Mouse (Mus musculus) CH12.LX (cell line): ENCODE measurements around the gene Fam219a. TPM values are rescaled to one million over a fixed set of nuclear protein-coding genes. Genes with fewer than 3 reads are reported as not detected.

Experiments used
- DNase-seq: peaks from one replicate; pipeline ENCODE4 v3.0.0-alpha.2; 2013; ENCODE audit errors: extremely low read depth
- H3K27ac ChIP-seq: 2 replicates; pipeline ENCODE4 v1.5.1; 2012; ENCODE audit warnings: low read depth, mild to moderate bottlenecking, control low read depth, moderate library complexity; ENCODE audit not compliant: insufficient read depth
- H3K27me3 ChIP-seq: replicated peaks from 2 replicates; pipeline ENCODE3; 2012; ENCODE audit warnings: inconsistent platforms
- H3K36me3 ChIP-seq, 2 experiments: replicated peaks in 1 of 2; 2 replicates each; pipeline versions ENCODE3 to v1.6.1; 2012; ENCODE audit warnings: inconsistent platforms in 1 of 2, low read length in 1 of 2, mild to moderate bottlenecking in 1 of 2, mixed read lengths in 1 of 2, moderate library complexity in 1 of 2; ENCODE audit not compliant: control insufficient read depth in 1 of 2, insufficient read depth in 1 of 2
- H3K4me1 ChIP-seq, 2 experiments: 2 replicates each; pipeline ENCODE4 v1.6.1; 2012; ENCODE audit warnings: inconsistent platforms in 1 of 2, moderate library complexity in 1 of 2; ENCODE audit not compliant: insufficient read depth in 2 of 2, control insufficient read depth in 1 of 2
- H3K4me2 ChIP-seq: 2 replicates; pipeline ENCODE4 v1.6.1; 2012; ENCODE audit warnings: low read depth, mild to moderate bottlenecking, control low read depth; ENCODE audit not compliant: poor library complexity, insufficient read depth, severe bottlenecking
- H3K4me3 ChIP-seq, 3 experiments: fragments of 150-350 bp in 1 of 3; sonication (generic) in 1 of 3; replicated peaks in 1 of 3; 2 replicates each; pipeline versions ENCODE3 to v1.5.1; 2011 to 2012; ENCODE audit warnings: low read depth in 2 of 3, low read length in 2 of 3, mild to moderate bottlenecking in 2 of 3, moderate library complexity in 2 of 3, control low read depth in 1 of 3, improper control_type of control experiment in 1 of 3, inconsistent platforms in 1 of 3, mixed read lengths in 1 of 3; ENCODE audit not compliant: poor library complexity in 1 of 3
- H3K79me2 ChIP-seq: replicated peaks from 2 replicates; pipeline ENCODE4 v1.6.1; 2012; ENCODE audit warnings: mild to moderate bottlenecking, moderate library complexity; ENCODE audit not compliant: control insufficient read depth, poor library complexity, insufficient read depth, severe bottlenecking; ENCODE audit errors: extremely low read depth
- H3K9ac ChIP-seq: 2 replicates; pipeline ENCODE4 v1.6.1; 2012; ENCODE audit warnings: low read depth, mild to moderate bottlenecking, control low read depth, moderate library complexity; ENCODE audit not compliant: insufficient read depth
- H3K9me3 ChIP-seq: replicated peaks from 2 replicates; pipeline ENCODE3; 2012; ENCODE audit warnings: low read length, inconsistent platforms, mixed read lengths
- BHLHE40 ChIP-seq: IDR thresholded peaks from 2 replicates; pipeline ENCODE4 v1.6.1; 2011; ENCODE audit warnings: mild to moderate bottlenecking, low read depth, low read length, improper control_type of control experiment
- CHD1 ChIP-seq: IDR thresholded peaks from 2 replicates; pipeline ENCODE4 v1.6.1; 2012; ENCODE audit warnings: low read depth, low read length, improper control_type of control experiment, inconsistent platforms
- CHD2 ChIP-seq: IDR thresholded peaks from 2 replicates; pipeline ENCODE4 v1.6.1; 2011; ENCODE audit warnings: low read length, improper control_type of control experiment
- EP300 ChIP-seq: IDR thresholded peaks from 2 replicates; pipeline ENCODE4 v1.6.1; 2011; ENCODE audit warnings: low read length, improper control_type of control experiment
- IRF4 ChIP-seq: IDR thresholded peaks from 2 replicates; pipeline ENCODE4 v1.6.1; 2014; ENCODE audit warnings: low read depth, mild to moderate bottlenecking, inconsistent platforms, low read length, improper control_type of control experiment
- JUN ChIP-seq: IDR thresholded peaks from 2 replicates; pipeline ENCODE4 v1.6.1; 2011; ENCODE audit warnings: low read depth, mild to moderate bottlenecking, low read length, improper control_type of control experiment, moderate library complexity; ENCODE audit not compliant: insufficient read depth
- KAT2A ChIP-seq: IDR thresholded peaks from 2 replicates; pipeline ENCODE4 v1.6.1; 2012; ENCODE audit warnings: low read length, improper control_type of control experiment, inconsistent platforms; ENCODE audit not compliant: insufficient replicate concordance
- MAX ChIP-seq: IDR thresholded peaks from 2 replicates; pipeline ENCODE4 v1.6.1; 2011; ENCODE audit warnings: low read length, improper control_type of control experiment
- MAZ ChIP-seq: IDR thresholded peaks from 2 replicates; pipeline ENCODE4 v1.6.1; 2012; ENCODE audit warnings: low read depth, mild to moderate bottlenecking, inconsistent platforms, low read length, improper control_type of control experiment, moderate library complexity
- MXI1 ChIP-seq: IDR thresholded peaks from 2 replicates; pipeline ENCODE4 v1.6.1; 2011; ENCODE audit warnings: mild to moderate bottlenecking, low read depth, low read length, improper control_type of control experiment
- MYC ChIP-seq: IDR thresholded peaks from 2 replicates; pipeline ENCODE4 v1.6.1; 2011; ENCODE audit warnings: low read depth, mild to moderate bottlenecking, improper control_type of control experiment, low read length
- NELFE ChIP-seq: IDR thresholded peaks from 2 replicates; pipeline ENCODE4 v1.6.1; 2011; ENCODE audit warnings: low read depth, low read length, improper control_type of control experiment
- NRF1 ChIP-seq: IDR thresholded peaks from 2 replicates; pipeline ENCODE4 v1.6.1; 2014; ENCODE audit warnings: low read depth, mild to moderate bottlenecking, inconsistent platforms, low read length, improper control_type of control experiment, moderate library complexity
- POLR2A ChIP-seq: IDR thresholded peaks from 2 replicates; pipeline ENCODE4 v1.6.1; 2011; ENCODE audit warnings: low read depth, mild to moderate bottlenecking, improper control_type of control experiment, low read length
- RAD21 ChIP-seq: IDR thresholded peaks from 2 replicates; pipeline ENCODE4 v1.6.1; 2011; ENCODE audit warnings: low read depth, mild to moderate bottlenecking, low read length, improper control_type of control experiment, moderate library complexity
- RCOR1 ChIP-seq: conservative IDR thresholded peaks from 2 replicates; pipeline ENCODE4 v1.6.1; 2012; ENCODE audit warnings: low read depth, mild to moderate bottlenecking, inconsistent platforms, low read length, improper control_type of control experiment
- TCF12 ChIP-seq: IDR thresholded peaks from 2 replicates; pipeline ENCODE4 v1.6.1; 2014; ENCODE audit warnings: low read depth, mild to moderate bottlenecking, inconsistent platforms, low read length, improper control_type of control experiment
- USF2 ChIP-seq: conservative IDR thresholded peaks from 2 replicates; pipeline ENCODE4 v1.6.1; 2011; ENCODE audit warnings: low read depth, low read length, improper control_type of control experiment
- ZMIZ1 ChIP-seq: IDR thresholded peaks from 2 replicates; pipeline ENCODE4 v1.6.1; 2012; ENCODE audit warnings: low read depth, mild to moderate bottlenecking, inconsistent platforms, low read length, improper control_type of control experiment
- dilution Hi-C: fragments of 300-500 bp; cut with MboI; formaldehyde crosslinking; loops from 2 replicates; pipeline ENCODE4 v1.14.3; 2020; ENCODE audit warnings: low sequenced_read_pairs; ENCODE audit not compliant: extremely low pct_unique_long_range_greater_than_20kb, extremely low pct_ligation_motif_present
- in situ Hi-C: fragments of 300-500 bp; cut with MboI; formaldehyde crosslinking; loops from 3 replicates; pipeline ENCODE4 v1.14.3; 2019; ENCODE audit warnings: low sequenced_read_pairs, low pct_ligation_motif_present, low pct_unique_long_range_greater_than_20kb, mixed read lengths
- polyA plus RNA-seq: library from polyadenylated mRNA; unstranded; fragments of >175 nt; gene quantifications from 2 replicates; pipeline ENCODE4 v1.2.1, GENCODE M21; 2012; ENCODE audit warnings: low read depth; ENCODE audit not compliant: insufficient read length
- total RNA-seq, 2 experiments: library from RNA; depleted of rRNA; stranded (reverse); fragments of 300-350 nt in 1 of 2; fragments of >200 nt in 1 of 2; gene quantifications; 2 replicates each; pipeline ENCODE4 v1.2.3; 2012 to 2014

The Fam219a gene
- total and polyA plus RNA-seq, 3 experiments: 0.20 to 1.5 (median 1.2) TPM

- dilution Hi-C loops: no loop called here
- no peak overlapping the region for H3K4me2 ChIP-seq
- in situ Hi-C loops: no loop called here
- H3K79me2 ChIP-seq: no peaks in the 10 kb centered on the region
- peaks cover 77% of the 10 kb centered on the region for H3K27me3 ChIP-seq
- no peak overlapping the region for H3K27ac ChIP-seq
- no peak overlapping the region for H3K9ac ChIP-seq
- TF ChIP-seq MAX: no peak
- H3K9me3 ChIP-seq: no peaks in the 10 kb centered on the region
- no peak overlapping the region for H3K4me3 ChIP-seq
- H3K36me3 ChIP-seq: no peaks in the 10 kb centered on the region
- no peaks in the 10 kb centered on the region for H3K4me1 ChIP-seq
- no peak for DNase-seq
Measured at GRCm38 (mm10) chr4:41583353-41583752, 14.0 kb upstream of the Fam219a start.

GRCm38 (mm10) chr4:41575914-41576313 lies 6.6 kb upstream of the Fam219a start:
- no peak overlapping the region for H3K4me3 ChIP-seq
- no peaks in the 10 kb centered on the region for H3K79me2 ChIP-seq
- dilution Hi-C loops: no loop called here
- no peak overlapping the region for H3K9ac ChIP-seq
- H3K4me1 ChIP-seq: no peaks in the 10 kb centered on the region
- no peak for DNase-seq
- peaks cover 87% of the 10 kb centered on the region for H3K27me3 ChIP-seq
- no peak overlapping the region for H3K4me2 ChIP-seq
- in situ Hi-C loops: no loop called here
- H3K9me3 ChIP-seq: no peaks in the 10 kb centered on the region
- H3K27ac ChIP-seq: no peak overlapping the region
- no peaks in the 10 kb centered on the region for H3K36me3 ChIP-seq
- TF ChIP-seq ZMIZ1: no peak
- TF ChIP-seq TCF12: no peak
- TF ChIP-seq USF2: no peak
- TF ChIP-seq EP300: no peak
- TF ChIP-seq MAX: no peak
- TF ChIP-seq MXI1: no peak
- no peak for TF ChIP-seq BHLHE40
- TF ChIP-seq RCOR1: no peak
- TF ChIP-seq CHD1: no peak
- no peak for TF ChIP-seq KAT2A
- no peak for TF ChIP-seq POLR2A
- TF ChIP-seq JUN: no peak
- no peak for TF ChIP-seq NRF1

- TF ChIP-seq MXI1 (no peak), IRF4 (no peak), CHD2 (no peak), RAD21 (no peak), CHD1 (no peak), NELFE (no peak), MYC (no peak), MAZ (no peak), RCOR1 (no peak)
- in situ Hi-C loops (no loop called here), dilution Hi-C loops (no loop called here)
Measured at GRCm38 (mm10) chr4:41573492-41573891, 4.2 kb upstream of the Fam219a start.

More at GRCm38 (mm10) chr4:41573492-41573891, 4.2 kb upstream of the Fam219a start:
- Histone ChIP-seq H3K79me2 (no peaks in the 10 kb centered on the region), H3K36me3 (no peaks in the 10 kb centered on the region), H3K27ac (no peak overlapping the region), H3K9me3 (no peaks in the 10 kb centered on the region), H3K27me3 (peaks cover 85% of the 10 kb centered on the region), H3K4me1 (peaks cover 0 to 8% of the 10 kb centered on the region in 2 experiments; a peak in 2 of 4 replicates), H3K9ac (no peak overlapping the region), H3K4me3 (no peak overlapping the region), H3K4me2 (no peak overlapping the region)
- DNase-seq: no peak
